24 mouse cellular contexts compared by ENCODE assay signal in genomic region chr19:54277368-54277767, GRCm38 (mm10).
DNase-seq lines count a peak whose midpoint lies in the region; ATAC-seq and TF ChIP-seq lines count a peak whose summit lies in the region.
"Had no signal": no experiment of that assay in that cellular context is flagged by ENCODE, and none has a peak within 500 bp of the region (broad histone marks: within the 10 kb centered on the region; RNA-seq: fewer than 3 reads in every experiment).

No protein-coding gene starts in this region.

- no peak for TF ChIP-seq CTCF in CH12.LX (conservative IDR thresholded peaks at IDR 0.05 in 1 of 2, IDR thresholded peaks at IDR 0.05 in 1 of 2; ENCODE audit: low read depth in 2 of 2, low read length in 2 of 2)
- no peak for TF ChIP-seq CTCF in left cerebral cortex, adult 2 months (IDR thresholded peaks at IDR 0.05)

- no peak for TF ChIP-seq POLR2A in CH12.LX (IDR thresholded peaks at IDR 0.05; ENCODE audit: low read depth, low read length)

- no peak for TF ChIP-seq RAD21 in CH12.LX (IDR thresholded peaks at IDR 0.05; ENCODE audit: low read depth, low read length)

- TF ChIP-seq EP300 in CH12.LX (IDR thresholded peaks at IDR 0.05; ENCODE audit: low read length): peak; percentile 77

- intact Hi-C loops in left cerebral cortex, postnatal 4 days (cut with DNase I): no loop called here
- intact Hi-C loops in left cerebral cortex, adult 2 months (cut with DNase I): loop anchor here (1.0 to 5.0 kb wide), 2 partner anchors 75 to 103 kb away; no protein-coding TSS in a partner anchor

- H3K27ac ChIP-seq in CH12.LX (ENCODE audit: insufficient read depth, low read depth): no peak overlapping the region
- no peak overlapping the region for H3K27ac ChIP-seq in left cerebral cortex, adult 2 months
- no peak overlapping the region for H3K27ac ChIP-seq in forebrain, embryonic 15.5 days (replicated peaks)
- H3K27ac ChIP-seq: forebrain, embryonic 12.5 days; hindbrain, postnatal 0 days; liver, embryonic 14.5 days had no signal

- H3K27me3 ChIP-seq in CH12.LX (replicated peaks): no peaks in the 10 kb centered on the region
- H3K27me3 ChIP-seq in forebrain, embryonic 15.5 days: no peaks in the 10 kb centered on the region
- H3K27me3 ChIP-seq: forebrain, embryonic 12.5 days had no signal

- no peaks in the 10 kb centered on the region for H3K79me2 ChIP-seq in CH12.LX (replicated peaks; ENCODE audit: control insufficient read depth, extremely low read depth, insufficient read depth, poor library complexity, severe bottlenecking)

- 86% methylated on average over 10 of the region's 10 CpGs for WGBS in forebrain, embryonic 15.5 days

- H3K9ac ChIP-seq in CH12.LX (ENCODE audit: insufficient read depth, low read depth): no peak overlapping the region
- no peak overlapping the region for H3K9ac ChIP-seq in forebrain, embryonic 15.5 days (replicated peaks)
- H3K9ac ChIP-seq: forebrain, embryonic 12.5 days; liver, embryonic 14.5 days had no signal

- no peak for ATAC-seq in forebrain, embryonic 15.5 days (replicated peaks)
- ATAC-seq: CD4-positive, CD25-positive, alpha-beta regulatory T cell, adult 4 months; hindbrain, postnatal 0 days; intestine, embryonic 16.5 days had no signal

- peaks cover 3% of the 10 kb centered on the region for H3K9me3 ChIP-seq in CH12.LX (replicated peaks; ENCODE audit: low read length)
- H3K9me3 ChIP-seq in forebrain, embryonic 15.5 days: no peaks in the 10 kb centered on the region
- H3K9me3 ChIP-seq: forebrain, embryonic 12.5 days had no signal

- peak; percentile 11 for DNase-seq in left cerebral cortex, adult 11 months (ENCODE audit: low spot score)
- no peak for DNase-seq in left cerebral cortex, postnatal 4 days
- DNase-seq in CH12.LX (ENCODE audit: extremely low read depth): peak; percentile 95
- peak; percentile 14 to 50 for DNase-seq in left cerebral cortex, adult 2 months (ENCODE audit: extremely low spot score in 1 of 2, low spot score in 2 of 2)
- peak; percentile 31 for DNase-seq in right cerebral cortex, postnatal 25 days
- DNase-seq in gastrocnemius, postnatal 4 days (ENCODE audit: low spot score in 2 of 2): no peak
- DNase-seq in thymus, postnatal 25 days: no peak
- DNase-seq: adrenal gland, postnatal 25 days; cerebellum, adult 18-20 months; cerebellum, postnatal 10 days; kidney, adult 9 months; kidney, postnatal 14 days; liver; lung, adult 2 months; lung, postnatal 10 days; midbrain, embryonic 14.5 days; thymus, postnatal 14 days had no signal

- H3K4me3 ChIP-seq in CH12.LX (replicated peaks in 1 of 3; ENCODE audit: low read depth in 2 of 3, low read length in 2 of 3, poor library complexity in 1 of 3): no peak overlapping the region
- H3K4me3 ChIP-seq in left cerebral cortex, adult 2 months: no peak overlapping the region
- H3K4me3 ChIP-seq in forebrain, embryonic 15.5 days: no peak overlapping the region
- H3K4me3 ChIP-seq: erythroblast, embryonic 14.5 days; forebrain, embryonic 12.5 days had no signal

- peaks cover 3 to 23% of the 10 kb centered on the region in 2 experiments; a peak in 3 of 4 replicates for H3K4me1 ChIP-seq in CH12.LX (ENCODE audit: control insufficient read depth in 1 of 2, insufficient read depth in 2 of 2)
- H3K4me1 ChIP-seq in forebrain, embryonic 15.5 days: no peaks in the 10 kb centered on the region
- H3K4me1 ChIP-seq: forebrain, embryonic 12.5 days had no signal

- no peaks in the 10 kb centered on the region for H3K36me3 ChIP-seq in CH12.LX (replicated peaks in 1 of 2; ENCODE audit: control insufficient read depth in 1 of 2, insufficient read depth in 1 of 2, low read length in 1 of 2)
- no peaks in the 10 kb centered on the region for H3K36me3 ChIP-seq in forebrain, embryonic 15.5 days
- H3K36me3 ChIP-seq: forebrain, embryonic 12.5 days had no signal

- dilution Hi-C loops in CH12.LX (cut with MboI; ENCODE audit: extremely low pct_ligation_motif_present, extremely low pct_unique_long_range_greater_than_20kb, low sequenced_read_pairs): no loop called here

- in situ Hi-C loops in CH12.LX (cut with MboI; ENCODE audit: low pct_ligation_motif_present, low pct_unique_long_range_greater_than_20kb, low sequenced_read_pairs): no loop called here

- peak overlapping the region; percentile 49; the same call in 1 of the 2 replicates for H3K4me2 ChIP-seq in CH12.LX (ENCODE audit: insufficient read depth, low read depth, poor library complexity, severe bottlenecking)
- no peak overlapping the region for H3K4me2 ChIP-seq in forebrain, embryonic 15.5 days (replicated peaks)
- H3K4me2 ChIP-seq: forebrain, embryonic 12.5 days had no signal

TF ChIP-seq in CH12.LX, 34 proteins besides CTCF, POLR2A, EP300 and RAD21:
- peak; percentile 100 for TF ChIP-seq MAFK (IDR thresholded peaks at IDR 0.05; ENCODE audit: insufficient replicate concordance, low read length)
- TF ChIP-seq TBP (conservative IDR thresholded peaks at IDR 0.05; ENCODE audit: low read depth, low read length): peak; percentile 50; the same call in 1 of the 2 replicates
- TF ChIP-seq MAX (IDR thresholded peaks at IDR 0.05; ENCODE audit: low read length): 0 out of 2 replicates have a peak, but pooled peaks have one; percentile 35
- peak; percentile 95 for TF ChIP-seq ETS1 (conservative IDR thresholded peaks at IDR 0.05; ENCODE audit: low read depth, low read length)
- no peak for TF ChIP-seq NELFE (IDR thresholded peaks at IDR 0.05; ENCODE audit: low read depth, low read length)
- no peak for TF ChIP-seq ZMIZ1 (IDR thresholded peaks at IDR 0.05; ENCODE audit: low read depth, low read length)
- peak; percentile 70 for TF ChIP-seq BHLHE40 (IDR thresholded peaks at IDR 0.05; ENCODE audit: low read depth, low read length)
- TF ChIP-seq USF1 (IDR thresholded peaks at IDR 0.05; ENCODE audit: low read depth, low read length): no peak
- TF ChIP-seq MAZ (IDR thresholded peaks at IDR 0.05; ENCODE audit: low read depth, low read length): no peak
- peak; percentile 95 for TF ChIP-seq MEF2A (IDR thresholded peaks at IDR 0.05; ENCODE audit: borderline replicate concordance, low read depth, low read length)
- no peak for TF ChIP-seq E2F4 (IDR thresholded peaks at IDR 0.05; ENCODE audit: insufficient replicate concordance, low read depth, low read length)
- TF ChIP-seq JUN (IDR thresholded peaks at IDR 0.05; ENCODE audit: insufficient read depth, low read depth, low read length): 0 out of 2 replicates have a peak, but pooled peaks have one; percentile 7
- 0 out of 2 replicates have a peak, but pooled peaks have one; percentile 46 for TF ChIP-seq ELF1 (IDR thresholded peaks at IDR 0.05; ENCODE audit: low read depth, low read length)
- 0 out of 2 replicates have a peak, but pooled peaks have one; percentile 46 for TF ChIP-seq MYC (IDR thresholded peaks at IDR 0.05; ENCODE audit: low read depth, low read length)
- TF ChIP-seq IRF4 (IDR thresholded peaks at IDR 0.05; ENCODE audit: low read depth, low read length): peak; percentile 60
- no peak for TF ChIP-seq RCOR1 (conservative IDR thresholded peaks at IDR 0.05; ENCODE audit: low read depth, low read length)
- peak; percentile 72 for TF ChIP-seq TCF12 (IDR thresholded peaks at IDR 0.05; ENCODE audit: low read depth, low read length)
- TF ChIP-seq GABPA (IDR thresholded peaks at IDR 0.05; ENCODE audit: insufficient replicate concordance, low read depth, low read length): no peak

Comparison
In these comparisons a context has a peak if more than half of its experiments do, and no peak if none do; other contexts are left out.
1. DNase-seq: peak in left cerebral cortex, adult 11 months (single experiment), CH12.LX (single experiment), left cerebral cortex, adult 2 months (2 of 2) and right cerebral cortex, postnatal 25 days (single experiment); none in left cerebral cortex, postnatal 4 days (single experiment), gastrocnemius, postnatal 4 days (0 of 2) and thymus, postnatal 25 days (single experiment).